Mouse (Mus musculus) brain, adult 2 months (tissue): ENCODE data around the gene Eif4ebp2.
"Not testable (repeated sequence)": the region's sequence is repeated elsewhere in the genome, so short reads cannot be mapped to it uniquely, and the experiment has no call there.

Source experiments
- DNase-seq: peaks from one replicate; pipeline ENCODE4 v3.0.0; 2011; ENCODE audit warnings: low read depth, low spot score

Eif4ebp2 gene

DNA sequence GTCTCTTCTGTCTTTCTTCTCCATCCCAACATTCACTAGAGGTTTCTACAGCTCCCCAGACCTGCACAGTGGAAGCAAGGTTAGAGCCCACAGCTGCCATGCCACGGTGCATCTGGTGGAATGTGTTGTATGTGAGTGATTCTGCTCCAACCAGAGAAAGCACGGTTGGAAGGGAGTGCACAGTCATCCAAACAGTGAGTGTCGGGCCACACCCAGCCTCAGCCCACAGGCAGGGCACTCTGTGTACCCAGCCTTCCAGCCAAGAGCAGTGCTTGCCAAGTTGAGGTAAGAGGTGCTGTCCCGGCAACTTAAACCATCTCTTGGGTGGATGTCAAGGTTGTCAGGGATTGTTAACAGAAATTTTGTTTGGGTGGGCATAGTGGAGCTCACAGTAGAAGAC lies 12.5 kb upstream of the Eif4ebp2 start:
- DNase-seq, result no peak

DNA sequence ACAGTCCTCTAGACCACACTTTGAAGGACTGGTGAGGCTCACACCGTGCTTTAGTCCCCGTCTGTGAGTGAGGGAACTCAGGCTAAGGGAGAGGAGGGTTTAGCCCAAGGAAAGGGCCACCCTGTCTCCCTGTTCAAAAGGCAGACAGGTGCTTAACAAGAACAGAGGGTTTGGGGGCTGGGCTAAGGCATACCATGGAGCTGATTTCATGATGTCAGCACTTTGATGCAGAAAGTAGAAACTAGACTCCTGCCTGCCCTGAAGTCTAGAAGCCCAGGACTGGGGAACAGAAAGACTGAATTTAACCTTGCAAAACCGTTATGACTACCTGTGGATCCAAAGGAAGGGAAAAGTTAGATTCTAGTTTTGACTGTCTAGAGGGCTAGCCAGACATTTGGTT lies 4.7 kb upstream of the Eif4ebp2 start:
- no peak for DNase-seq

DNA sequence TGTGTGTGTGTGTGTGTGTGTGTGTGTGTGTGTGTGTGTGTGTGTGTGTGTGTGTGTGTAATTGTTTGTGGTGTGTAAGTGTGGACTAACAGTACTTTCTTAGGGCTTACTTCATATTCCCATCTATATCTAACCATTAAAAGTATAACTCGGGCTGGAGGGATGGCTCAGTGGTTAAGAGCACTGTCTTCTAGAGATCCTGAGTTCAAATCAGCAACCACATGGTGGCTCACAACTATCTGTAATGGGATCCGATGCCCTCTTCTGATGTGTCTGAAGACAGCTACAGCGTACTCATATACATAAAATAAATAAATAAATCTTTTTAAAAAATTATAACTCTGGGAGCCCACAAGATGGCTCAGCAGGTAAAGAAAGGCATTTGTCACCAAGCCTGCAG lies 710 bp upstream of the Eif4ebp2 start:
- DNase-seq, result not testable (repeated sequence)

DNA sequence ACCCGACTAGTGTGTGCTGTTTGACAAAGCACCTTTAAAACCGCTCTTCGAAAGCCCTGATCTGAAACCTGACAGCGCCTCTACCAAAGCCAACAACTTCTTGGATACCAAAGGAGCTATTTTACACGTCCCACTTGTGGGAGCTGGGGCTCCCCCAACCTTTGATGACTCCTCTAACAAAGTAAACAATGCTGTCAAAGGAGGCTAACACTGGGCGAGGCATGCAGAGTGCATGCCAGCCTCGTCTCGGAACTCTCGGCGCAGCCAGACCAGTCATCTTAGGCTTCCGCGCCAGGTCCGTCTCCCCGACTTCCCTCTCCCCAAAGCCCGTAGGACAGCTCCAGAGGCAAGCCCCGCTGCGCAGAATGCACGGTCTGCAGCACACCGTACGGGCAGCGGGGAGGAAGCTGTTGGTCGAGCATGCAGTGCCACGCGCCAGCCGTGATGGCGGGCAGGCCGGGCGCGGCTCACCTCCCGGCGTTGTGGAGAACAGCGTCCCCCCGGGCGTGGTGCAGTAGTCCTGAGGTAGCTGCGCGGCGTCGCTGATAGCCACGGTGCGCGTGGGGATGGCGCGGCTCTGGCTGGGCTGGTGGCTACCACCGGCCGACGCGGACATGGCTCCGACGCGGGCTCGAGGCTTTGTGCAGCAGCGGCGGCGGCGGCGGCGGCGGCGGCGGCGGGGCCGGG lies 387 bp downstream of the Eif4ebp2 start:
- DNase-seq, result peak; percentile 47

DNA sequence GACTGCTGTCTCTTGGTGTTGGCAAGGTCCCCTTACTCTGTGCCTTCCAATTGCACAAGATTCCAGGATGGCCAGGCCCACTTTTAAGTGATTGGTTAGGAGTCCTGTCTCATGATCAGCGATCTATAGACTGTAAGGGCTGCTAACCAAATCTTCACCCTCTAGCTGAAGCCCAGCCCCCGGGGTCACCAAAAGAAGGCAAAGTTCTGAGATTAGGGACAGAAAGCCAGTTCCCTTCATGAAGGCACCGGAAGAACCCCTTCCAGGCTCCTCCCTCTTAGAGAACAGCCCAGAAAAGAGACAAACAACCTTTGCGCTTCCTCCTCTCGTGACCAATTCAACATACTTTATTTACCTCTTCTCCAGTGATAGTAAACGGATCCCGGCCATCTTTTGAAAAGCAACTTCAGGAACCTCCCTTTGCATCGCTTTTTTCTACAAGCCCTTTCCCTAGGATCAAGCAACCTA lies 964 bp downstream of the Eif4ebp2 start:
- DNase-seq, result peak; percentile 44

DNA sequence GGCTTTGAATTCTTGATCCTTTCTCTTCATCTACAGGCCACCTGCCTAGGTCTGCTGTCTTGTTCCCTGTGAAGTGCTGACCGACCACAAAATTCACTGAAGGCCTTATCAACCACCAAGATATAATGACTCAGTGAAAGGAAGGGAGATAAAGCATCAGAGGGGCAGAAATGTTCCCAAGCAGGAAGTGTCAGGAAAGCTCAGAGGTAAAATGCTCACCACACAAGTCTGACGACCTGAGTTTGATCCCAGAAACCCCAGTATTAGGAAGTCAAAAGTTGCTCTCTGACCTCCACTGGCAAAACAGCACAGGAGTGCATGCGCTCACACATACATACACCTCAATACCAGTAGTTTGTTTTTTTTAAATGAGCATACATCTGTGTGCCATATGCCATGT lies 3.6 kb downstream of the Eif4ebp2 start:
- DNase-seq, result no peak

DNA sequence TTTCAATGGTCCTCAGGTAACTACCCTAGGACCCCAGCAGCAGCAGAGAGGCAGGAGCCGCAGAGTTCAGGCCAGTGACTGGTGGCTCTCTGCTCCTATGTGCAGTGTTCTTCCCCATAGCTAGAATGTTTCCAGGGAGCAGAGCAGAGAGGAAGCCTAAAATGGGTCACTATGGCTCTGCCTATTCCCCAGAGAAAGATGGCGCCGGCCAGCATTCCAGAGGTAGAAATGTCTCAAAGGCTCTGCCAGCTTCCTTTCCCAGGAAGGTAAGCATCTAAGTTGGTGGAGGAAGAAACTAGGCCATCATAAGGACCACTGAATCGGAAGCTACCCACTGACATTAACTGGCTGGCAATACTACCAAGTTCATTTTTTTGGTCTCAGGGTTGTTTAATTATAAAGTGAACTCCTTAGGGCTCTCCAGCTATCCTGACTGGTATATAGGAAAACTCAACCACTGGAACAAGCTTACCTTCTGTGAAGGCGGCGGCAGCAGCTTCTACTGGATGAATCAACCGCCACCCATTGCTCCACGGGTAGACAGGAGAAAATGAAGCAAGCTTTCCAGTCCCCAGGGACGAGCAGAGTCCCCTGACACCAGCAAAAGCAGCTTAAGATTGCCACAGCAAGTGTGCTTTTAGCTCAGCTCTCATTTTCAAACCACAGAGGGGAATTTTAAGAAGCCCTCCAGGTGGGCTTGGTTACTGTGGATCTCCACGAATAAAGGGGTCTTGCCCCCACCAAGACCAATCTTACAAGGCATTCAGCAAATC lies 4.7 kb downstream of the Eif4ebp2 start:
- DNase-seq, result no peak

DNA sequence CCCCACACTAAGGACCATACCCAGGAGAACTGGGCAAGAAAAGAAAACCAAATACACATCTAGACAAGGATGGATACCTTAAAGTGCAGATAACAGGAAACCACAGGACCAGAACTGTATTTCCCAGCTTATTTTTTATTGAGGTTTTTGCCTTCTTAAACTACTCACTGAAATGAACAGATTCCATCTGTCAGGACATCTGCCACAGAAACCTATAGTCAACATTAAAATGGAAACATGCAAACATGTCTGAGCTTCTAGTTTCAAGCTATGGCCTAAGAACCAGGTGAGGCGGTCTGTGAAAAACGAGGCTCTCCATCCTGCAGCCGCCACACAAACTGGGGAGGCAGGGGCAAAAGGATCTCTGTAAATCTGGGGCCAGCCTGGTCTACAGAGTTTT lies 7.4 kb downstream of the Eif4ebp2 start:
- DNase-seq, result peak; percentile 85

DNA sequence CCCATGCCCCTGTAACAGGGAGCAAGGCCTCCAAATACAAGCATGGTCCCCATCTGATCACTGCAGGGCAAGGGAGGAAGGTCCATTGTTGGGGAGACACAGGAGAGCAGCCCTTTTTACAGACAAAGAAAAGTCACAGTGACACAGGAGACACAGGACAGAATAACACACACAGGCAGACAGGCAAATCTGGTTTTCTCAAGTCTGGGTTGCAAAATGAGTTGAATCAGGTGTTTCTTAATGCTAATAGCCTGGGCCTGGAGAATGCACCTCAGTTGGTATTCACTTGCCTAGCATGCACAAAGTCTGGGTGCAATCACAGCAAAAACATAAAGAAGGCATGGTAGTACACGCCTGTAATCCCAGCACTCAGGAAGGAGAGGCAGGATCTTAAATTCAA lies 8.6 kb downstream of the Eif4ebp2 start:
- DNase-seq, result no peak

DNA sequence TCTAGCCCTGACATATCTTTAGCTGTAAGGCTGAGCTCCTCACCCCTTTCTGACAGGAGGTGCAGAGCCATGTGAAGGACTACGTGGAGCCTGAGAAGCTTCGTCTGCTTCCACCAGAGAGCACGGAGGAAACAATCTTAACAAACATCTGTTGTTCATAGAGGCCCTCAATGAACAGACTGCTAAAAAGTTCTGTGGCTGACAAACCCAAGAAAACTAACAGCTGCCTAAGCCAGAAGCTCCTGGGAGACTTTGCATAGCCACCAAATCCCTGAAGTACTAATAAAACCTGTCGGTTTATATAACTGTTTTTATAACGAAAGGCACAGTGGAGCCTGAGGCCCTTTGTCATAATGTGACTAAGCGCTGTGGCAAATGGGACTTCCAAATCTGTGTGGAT lies 9.0 kb downstream of the Eif4ebp2 start:
- DNase-seq, result peak; percentile 37

DNA sequence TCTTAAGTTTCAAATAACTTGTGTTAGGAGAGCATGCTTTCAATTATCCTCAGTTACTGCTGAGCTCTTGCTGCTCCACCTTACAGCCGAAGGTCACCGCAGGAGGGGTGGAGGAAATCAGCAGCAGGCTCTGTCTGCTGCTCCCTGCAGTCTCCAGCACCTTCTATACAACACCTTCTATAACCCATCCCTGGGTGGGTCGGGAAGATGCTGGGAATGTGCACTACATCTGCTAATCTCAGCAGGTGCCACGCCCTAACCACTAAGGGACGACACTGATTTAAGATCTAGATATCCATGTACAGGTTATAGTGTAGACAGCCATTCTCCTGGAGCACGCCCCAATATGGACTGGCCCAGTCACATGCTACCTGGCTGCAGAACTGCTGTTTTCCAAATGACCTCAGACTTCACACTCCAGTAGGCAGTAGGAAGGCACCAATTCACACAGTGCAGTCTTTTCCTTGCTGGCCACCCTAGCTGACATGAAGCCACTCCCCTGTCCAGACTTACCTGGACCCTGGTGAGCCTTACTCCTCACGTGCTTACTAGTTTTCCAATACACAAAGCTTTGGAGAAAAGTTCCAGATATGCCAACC lies 12.2 kb downstream of the Eif4ebp2 start:
- DNase-seq, result no peak

DNA sequence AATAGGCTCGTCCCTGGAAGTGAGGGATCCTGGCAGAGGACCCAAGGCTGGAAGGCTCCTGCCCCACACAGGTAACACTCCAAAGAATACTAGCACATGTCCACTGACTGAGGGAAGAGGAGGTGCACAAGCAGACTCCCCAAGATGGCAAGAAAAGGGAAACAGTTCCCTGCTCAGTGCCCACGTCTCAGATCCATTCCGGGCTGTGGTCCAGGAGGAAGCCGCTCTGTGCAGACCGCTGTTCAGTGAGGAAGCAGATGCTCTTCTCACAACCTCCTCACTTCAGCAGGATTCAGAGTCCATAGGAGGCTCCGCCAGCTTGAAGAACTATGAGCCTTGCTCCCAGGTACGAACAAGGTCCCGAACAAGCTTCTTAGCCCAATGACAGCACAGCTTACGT lies 21.1 kb downstream of the Eif4ebp2 start:
- DNase-seq, result peak; percentile 89

DNA sequence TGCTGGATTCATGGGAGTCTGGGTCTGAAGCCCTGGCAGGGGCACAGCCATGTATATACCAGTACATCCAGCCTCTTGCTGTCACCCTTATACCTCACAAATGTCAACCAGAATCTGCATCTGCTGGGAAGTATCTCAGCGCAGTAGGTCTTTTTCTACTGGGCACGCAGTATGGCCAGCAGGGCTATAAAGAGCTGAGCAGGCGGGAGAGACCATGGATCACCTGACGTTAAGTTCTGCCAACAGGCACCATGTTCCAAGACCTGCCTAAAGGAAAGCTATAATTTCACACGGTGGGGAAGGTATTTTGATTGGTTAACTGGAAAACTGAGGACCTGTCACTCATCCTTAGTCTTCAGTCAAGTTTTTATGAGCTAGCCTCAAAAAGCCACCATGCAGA lies 23.4 kb downstream of the Eif4ebp2 start:
- no peak for DNase-seq

DNA sequence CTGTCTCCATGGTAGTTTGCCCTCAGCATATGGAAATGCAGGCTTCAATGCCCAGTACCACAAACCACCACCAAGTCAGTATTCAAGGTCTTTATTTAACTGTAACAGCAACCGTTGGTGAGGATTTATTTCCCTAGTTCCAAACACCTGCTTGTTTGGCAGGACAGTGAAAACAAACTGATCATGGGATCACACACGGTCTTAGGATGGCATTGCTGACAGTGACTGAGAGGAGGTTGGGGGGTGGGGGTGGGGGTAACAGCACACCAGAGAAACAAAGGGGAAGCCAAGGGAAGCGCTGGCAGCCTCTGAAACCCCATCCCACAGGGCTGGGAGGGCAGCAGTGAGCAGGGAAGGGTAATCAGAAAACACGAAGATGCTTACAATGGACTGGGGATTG lies 24.0 kb downstream of the Eif4ebp2 start:
- DNase-seq, result no peak

DNA sequence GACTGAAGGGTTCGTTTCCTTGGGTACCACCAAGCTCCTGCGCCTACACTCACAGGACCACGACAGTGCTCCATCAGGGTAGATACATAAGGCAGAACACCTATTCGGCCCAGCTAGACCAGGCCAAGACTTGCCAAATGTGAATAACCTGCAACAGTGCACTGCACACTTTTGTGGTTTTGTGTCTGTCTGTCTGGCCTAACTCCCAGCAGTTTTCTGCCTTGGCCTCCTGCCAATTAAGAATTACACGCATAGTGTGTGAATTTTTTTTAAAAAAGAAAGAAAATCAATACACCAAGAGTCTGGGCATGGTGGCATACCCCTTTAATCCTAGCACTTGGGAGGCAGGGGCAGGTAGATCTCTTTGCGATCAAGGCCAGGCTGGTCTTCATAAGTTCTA lies 24.5 kb downstream of the Eif4ebp2 start:
- DNase-seq, result no peak

DNA sequence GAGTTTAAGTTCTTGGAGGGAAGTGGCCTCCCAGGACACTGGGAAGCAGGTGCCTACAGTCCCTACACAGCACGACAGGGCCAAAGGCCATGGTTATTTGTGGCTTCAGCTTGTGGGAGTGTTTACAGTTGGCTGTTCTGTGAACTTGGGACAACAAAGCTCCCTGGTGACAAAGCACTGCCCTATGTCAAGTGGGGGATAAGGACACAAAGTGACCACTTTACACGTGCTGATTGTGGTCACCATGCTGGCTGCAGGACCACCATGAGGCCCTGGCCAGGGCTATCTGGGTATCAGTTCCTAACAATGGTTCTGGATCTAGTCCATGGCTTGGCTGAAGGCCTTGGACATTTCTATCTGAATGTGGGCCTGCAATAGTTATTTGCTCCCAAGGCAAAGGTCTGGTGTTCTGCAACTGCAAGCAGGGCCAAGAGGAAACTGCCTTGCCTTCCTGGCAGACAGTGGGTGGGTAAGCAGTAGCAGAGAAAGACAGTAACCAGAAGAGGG lies 26.2 kb downstream of the Eif4ebp2 start:
- no peak for DNase-seq

DNA sequence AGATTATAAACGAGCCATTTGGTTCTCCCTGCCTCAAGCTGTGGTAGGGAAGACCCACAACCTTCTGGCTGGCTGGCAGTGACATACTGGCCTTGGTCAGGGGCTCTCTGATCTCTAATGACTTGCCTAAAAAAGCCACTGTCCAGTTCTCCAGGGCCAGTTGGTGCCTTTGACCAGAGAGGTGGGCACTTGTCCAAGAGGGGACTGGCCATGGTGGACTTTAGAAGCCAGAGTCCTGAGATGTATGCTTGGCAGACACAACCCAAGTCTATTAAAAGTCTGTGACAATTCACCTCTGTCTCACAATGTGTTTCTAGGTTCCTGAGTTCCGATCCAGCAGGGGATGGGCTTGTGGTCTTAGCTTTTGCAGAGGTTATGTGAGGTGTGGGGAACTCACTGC lies 27.4 kb downstream of the Eif4ebp2 start:
- no peak for DNase-seq

DNA sequence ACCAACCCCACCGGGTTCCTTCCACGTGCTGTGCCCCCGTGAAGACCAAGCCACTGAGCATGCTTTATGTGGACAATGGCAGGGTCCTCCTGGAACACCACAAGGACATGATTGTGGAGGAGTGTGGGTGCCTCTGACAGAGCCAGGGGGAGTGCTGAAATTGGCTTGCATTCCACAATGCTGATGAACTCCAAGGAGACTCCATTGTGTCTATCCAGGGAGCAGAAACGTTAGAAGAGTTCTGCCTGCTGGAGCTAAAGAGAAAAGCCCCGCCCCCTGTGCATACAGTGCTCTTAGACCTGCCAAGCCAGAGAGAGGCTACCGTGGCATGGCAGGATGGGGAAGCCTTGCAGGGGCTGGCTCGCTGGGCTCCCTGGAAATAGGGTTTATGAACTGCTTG lies 28.0 kb downstream of the Eif4ebp2 start:
- DNase-seq, result no peak

DNA sequence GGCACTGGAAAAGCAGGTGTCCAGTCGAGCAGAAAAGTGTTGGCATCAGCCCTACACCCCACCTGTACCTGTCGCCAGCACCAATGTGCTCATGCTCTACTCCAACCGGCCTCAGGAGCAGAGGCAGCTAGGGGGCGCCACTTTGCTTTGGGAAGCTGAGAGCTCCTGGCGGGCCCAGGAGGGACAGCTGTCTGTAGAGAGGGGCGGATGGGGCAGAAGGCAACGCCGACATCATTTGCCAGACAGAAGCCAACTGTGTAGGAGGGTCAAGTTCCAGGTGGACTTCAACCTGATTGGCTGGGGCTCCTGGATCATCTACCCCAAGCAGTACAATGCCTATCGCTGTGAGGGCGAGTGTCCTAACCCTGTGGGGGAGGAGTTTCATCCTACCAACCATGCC lies 29.2 kb downstream of the Eif4ebp2 start:
- no peak for DNase-seq

DNA sequence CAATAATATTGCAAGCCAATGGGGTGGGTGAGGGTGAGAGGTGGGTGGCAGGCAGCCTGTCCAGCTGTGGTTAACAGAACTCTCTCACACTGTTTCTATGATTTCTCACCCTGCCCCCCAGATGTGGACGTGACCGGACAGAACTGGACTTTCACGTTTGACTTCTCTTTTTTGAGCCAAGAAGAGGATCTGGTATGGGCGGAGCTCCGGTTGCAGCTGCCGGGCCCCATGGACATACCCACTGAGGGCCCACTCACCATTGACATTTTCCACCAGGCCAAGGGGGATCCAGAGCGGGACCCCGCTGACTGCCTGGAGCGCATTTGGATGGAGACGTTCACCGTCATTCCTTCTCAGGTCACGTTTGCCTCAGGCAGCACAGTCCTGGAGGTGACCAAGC lies 29.6 kb downstream of the Eif4ebp2 start:
- DNase-seq, result no peak

DNA sequence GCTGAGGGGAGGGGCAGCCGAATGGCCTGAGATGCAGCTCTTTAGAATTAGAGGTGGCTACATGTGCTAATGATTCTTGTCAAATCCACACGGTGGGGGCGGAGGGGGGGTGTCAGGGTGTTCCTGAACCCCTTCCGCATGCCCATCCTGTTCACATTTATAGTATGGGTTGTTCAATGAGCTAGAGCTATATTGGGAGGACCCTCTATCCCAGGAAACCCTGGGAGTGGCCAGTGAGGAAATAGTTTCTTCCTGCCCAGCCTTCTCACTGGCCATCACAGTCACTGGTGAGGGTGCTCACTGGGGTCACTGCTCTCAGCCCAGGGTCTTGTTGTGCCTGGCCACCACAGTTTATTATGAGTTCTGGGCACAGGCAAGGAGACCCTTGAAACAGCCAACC lies 32.5 kb downstream of the Eif4ebp2 start:
- no peak for DNase-seq

DNA sequence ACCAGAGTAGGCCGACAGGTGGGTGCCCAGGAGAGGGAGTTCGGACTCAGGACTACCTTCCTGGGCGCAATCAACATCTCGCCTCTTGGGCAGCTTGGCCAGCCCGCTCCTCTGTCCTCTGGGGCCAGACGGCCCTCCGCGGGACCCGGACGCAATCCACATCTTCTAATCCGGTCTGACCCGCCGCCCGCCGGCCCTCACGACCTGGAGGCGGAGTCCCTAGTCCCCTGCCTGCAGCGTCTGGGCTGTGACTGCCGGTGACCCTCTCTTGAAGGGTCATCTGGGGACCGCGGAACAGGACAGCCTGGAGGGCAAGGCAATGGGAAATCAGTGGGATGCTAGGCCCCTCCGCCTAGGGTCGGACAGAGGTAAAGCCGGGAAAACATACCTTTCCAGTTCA lies 33.3 kb downstream of the Eif4ebp2 start:
- DNase-seq, result no peak
